Mouse (Mus musculus): ENCODE data around the gene Soga1. TPM values are rescaled to one million over a fixed set of nuclear protein-coding genes. Genes with fewer than 3 reads are reported as not detected.

The Soga1 gene
- polyA plus RNA-seq, 1 experiment = 4.6 TPM

DNA sequence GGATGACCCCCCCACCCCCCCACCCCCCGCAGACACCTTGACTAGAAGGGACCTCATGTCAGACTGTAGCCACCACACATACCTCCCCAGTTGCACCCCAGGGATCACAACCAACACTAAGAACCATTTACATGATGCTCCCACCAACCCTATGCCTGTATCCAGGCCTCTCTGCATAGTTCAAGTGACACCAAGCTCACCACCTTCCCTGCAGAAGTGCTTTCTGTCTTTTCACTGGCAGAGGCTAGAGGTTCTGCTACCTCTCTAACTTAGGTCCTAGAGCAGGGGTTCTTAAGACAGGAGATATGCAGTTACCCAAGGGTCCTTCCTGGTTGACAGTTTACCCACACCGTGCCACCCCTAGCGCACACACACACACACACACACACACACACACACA lies 3.8 kb downstream of the Soga1 start:
- no peak overlapping the region for H3K27ac ChIP-seq (ENCODE audit: insufficient read depth, low read depth, low read length)
- 61% methylated on average over 3 of the region's 3 CpGs for WGBS
- peaks cover 43% of the 10 kb centered on the region for H3K4me1 ChIP-seq (ENCODE audit: control insufficient read depth, insufficient read depth, insufficient read length, low read length)

DNA sequence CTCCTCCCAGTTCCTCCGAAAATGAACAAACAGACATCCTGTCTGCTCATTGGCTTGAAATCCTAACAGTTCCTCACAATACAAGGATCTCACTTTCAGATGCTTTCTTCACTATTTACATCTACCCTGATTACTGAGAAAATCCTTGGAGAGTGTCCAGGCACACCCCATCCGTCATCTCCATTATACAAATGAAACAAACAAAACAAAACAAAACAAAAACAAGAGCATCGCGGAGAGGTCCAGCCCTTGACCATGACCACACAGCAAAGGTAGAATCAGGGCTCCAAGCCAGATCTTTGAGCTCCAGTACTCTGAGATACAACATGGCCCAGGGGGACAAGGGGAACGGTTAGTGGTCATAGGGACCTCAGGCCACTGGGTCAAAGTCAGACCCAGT lies 4.3 kb downstream of the Soga1 start:
- Histone ChIP-seq H3K36me3 (ENCODE audit: control insufficient read depth, insufficient read depth, low read length) (no peaks in the 10 kb centered on the region), H3K4me1 (ENCODE audit: control insufficient read depth, insufficient read depth, insufficient read length, low read length) (peaks cover 46% of the 10 kb centered on the region), H3K27ac (ENCODE audit: insufficient read depth, low read depth, low read length) (no peak overlapping the region), H3K4me3 (ENCODE audit: low read depth, low read length) (no peak overlapping the region), H3K27me3 (ENCODE audit: control insufficient read depth, insufficient read depth, low read length) (peaks cover 22% of the 10 kb centered on the region)
- 75% methylated on average over 5 of the region's 5 CpGs for WGBS
- no peak for TF ChIP-seq CTCF (IDR thresholded peaks at IDR 0.05; ENCODE audit: extremely low read depth, insufficient read length, insufficient replicate concordance, low read depth, low read length)
- TF ChIP-seq POLR2A (IDR thresholded peaks at IDR 0.05; ENCODE audit: low read depth, low read length) = no peak

More for the DNA sequence above, 3.8 kb downstream of the Soga1 start:
- TF ChIP-seq POLR2A (IDR thresholded peaks at IDR 0.05; ENCODE audit: low read depth, low read length) (no peak), CTCF (IDR thresholded peaks at IDR 0.05; ENCODE audit: extremely low read depth, insufficient read length, insufficient replicate concordance, low read depth, low read length) (no peak)
- Histone ChIP-seq H3K36me3 (ENCODE audit: control insufficient read depth, insufficient read depth, low read length) (no peaks in the 10 kb centered on the region), H3K4me3 (ENCODE audit: low read depth, low read length) (no peak overlapping the region), H3K27me3 (ENCODE audit: control insufficient read depth, insufficient read depth, low read length) (peaks cover 22% of the 10 kb centered on the region)

DNA sequence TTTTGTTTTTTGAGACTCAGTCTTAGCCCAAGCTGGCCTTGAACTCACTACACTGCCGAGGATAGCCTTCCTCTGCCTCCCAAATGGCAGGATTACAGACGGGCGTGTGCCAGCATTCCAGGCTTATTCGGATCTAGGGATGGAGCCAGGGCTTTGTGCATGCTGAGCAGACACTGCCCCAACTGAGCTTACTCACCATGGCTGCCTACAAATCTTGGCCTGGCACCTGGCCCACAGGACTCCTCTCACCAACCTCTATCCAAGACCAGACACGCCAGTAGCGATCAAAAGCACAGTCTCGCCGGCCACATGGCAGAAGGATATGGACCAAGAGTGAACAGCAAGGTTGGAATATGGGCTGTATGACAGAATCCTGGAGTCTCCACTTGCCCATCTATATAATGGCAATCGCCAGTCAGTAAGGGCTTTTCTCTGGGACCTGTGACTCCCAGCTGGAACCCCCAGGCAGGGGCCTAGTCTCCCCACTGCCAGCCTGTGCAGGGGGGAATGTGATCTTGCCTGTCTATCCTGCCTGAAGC lies 4.8 kb downstream of the Soga1 start:
- peaks cover 51% of the 10 kb centered on the region for H3K4me1 ChIP-seq (ENCODE audit: control insufficient read depth, insufficient read depth, insufficient read length, low read length)
- TF ChIP-seq CTCF (IDR thresholded peaks at IDR 0.05; ENCODE audit: extremely low read depth, insufficient read length, insufficient replicate concordance, low read depth, low read length) = no peak
- H3K4me3 ChIP-seq (ENCODE audit: low read depth, low read length) = no peak overlapping the region
- peaks cover 19% of the 10 kb centered on the region for H3K27me3 ChIP-seq (ENCODE audit: control insufficient read depth, insufficient read depth, low read length)
- WGBS = 74% methylated on average over 9 of the region's 9 CpGs
- H3K36me3 ChIP-seq (ENCODE audit: control insufficient read depth, insufficient read depth, low read length) = no peaks in the 10 kb centered on the region
- H3K27ac ChIP-seq (ENCODE audit: insufficient read depth, low read depth, low read length) = no peak overlapping the region

DNA sequence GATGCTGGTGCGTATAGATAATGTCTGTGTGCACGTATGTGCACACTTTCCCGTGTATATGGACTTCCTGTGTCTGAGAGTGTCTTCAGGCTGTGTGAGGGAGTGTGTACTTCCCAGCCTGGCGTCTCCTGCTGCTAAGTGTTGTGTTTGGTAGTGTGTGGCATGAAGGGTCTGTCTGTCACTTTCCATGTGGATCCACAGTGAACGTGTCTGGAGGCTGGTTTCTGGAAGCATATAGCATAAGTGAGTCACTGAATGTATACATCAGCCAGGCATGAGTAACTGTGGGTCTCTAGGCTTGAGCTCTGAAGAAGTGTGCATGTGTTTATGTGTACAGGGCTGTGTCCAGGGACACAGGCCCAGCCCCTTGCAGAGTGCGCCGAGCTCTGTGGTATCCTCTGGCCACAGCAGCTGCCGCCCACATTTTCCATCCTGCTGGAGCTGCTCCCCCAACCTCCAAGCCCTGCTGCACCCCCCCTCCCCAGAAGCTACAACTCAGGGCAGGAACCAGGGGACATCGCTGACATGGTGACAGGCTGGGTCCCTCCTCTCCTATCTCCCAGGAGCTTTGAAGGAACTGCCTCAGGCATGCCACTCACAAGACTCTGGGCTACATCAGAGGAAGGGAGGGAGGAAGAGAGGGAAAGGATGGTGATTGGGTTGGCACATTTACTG lies 5.5 kb downstream of the Soga1 start:
- Histone ChIP-seq H3K27me3 (ENCODE audit: control insufficient read depth, insufficient read depth, low read length) (peaks cover 11% of the 10 kb centered on the region), H3K36me3 (ENCODE audit: control insufficient read depth, insufficient read depth, low read length) (no peaks in the 10 kb centered on the region), H3K4me3 (ENCODE audit: low read depth, low read length) (no peak overlapping the region), H3K4me1 (ENCODE audit: control insufficient read depth, insufficient read depth, insufficient read length, low read length) (peaks cover 58% of the 10 kb centered on the region), H3K27ac (ENCODE audit: insufficient read depth, low read depth, low read length) (0 out of 2 replicates have a peak overlapping the region, but pooled peaks have one; percentile 2)
- TF ChIP-seq CTCF (IDR thresholded peaks at IDR 0.05; ENCODE audit: extremely low read depth, insufficient read length, insufficient replicate concordance, low read depth, low read length) (no peak), POLR2A (IDR thresholded peaks at IDR 0.05; ENCODE audit: low read depth, low read length) (no peak)
- 73% methylated on average over 9 of the region's 9 CpGs for WGBS

DNA sequence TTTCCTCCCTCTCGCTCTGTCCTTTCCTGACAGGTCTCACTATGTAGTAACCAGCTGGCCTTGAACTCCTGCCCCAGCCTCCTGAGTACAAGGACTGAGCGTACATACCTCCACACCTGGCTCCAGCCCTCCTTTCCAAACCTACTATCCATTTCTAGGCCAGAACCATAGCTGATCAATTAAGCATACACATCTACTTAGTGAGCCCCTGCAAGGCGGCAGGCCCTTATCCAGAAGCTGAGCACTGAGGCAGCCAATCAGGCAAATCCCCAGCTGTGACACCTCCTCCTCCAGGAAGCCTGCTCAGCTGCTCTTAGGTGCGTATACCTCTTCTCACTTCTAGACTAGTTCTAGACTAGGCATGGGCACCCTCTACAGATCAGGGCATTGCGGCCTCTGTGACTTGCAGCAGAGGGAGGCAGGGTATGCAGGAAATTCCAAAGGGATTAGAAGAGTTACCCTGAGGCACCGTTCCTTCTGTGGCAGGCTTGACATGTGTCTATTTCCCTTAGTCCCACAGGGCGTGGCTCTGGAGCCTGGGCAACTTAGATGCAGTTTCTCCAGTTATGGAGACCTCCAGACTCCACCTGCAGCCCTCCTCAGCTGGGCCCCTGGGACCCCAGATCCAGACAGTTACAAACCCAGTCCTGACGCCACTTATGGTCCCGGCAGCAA lies 6.6 kb downstream of the Soga1 start:
- H3K4me3 ChIP-seq (ENCODE audit: low read depth, low read length) = no peak overlapping the region
- H3K27me3 ChIP-seq (ENCODE audit: control insufficient read depth, insufficient read depth, low read length) = peaks cover under 1% of the 10 kb centered on the region
- TF ChIP-seq POLR2A (IDR thresholded peaks at IDR 0.05; ENCODE audit: low read depth, low read length) (no peak), CTCF (IDR thresholded peaks at IDR 0.05; ENCODE audit: extremely low read depth, insufficient read length, insufficient replicate concordance, low read depth, low read length) (no peak)
- peak overlapping the region; percentile 2; the same call in 1 of the 2 replicates for H3K27ac ChIP-seq (ENCODE audit: insufficient read depth, low read depth, low read length)
- 76% methylated on average over 9 of the region's 9 CpGs for WGBS
- H3K4me1 ChIP-seq (ENCODE audit: control insufficient read depth, insufficient read depth, insufficient read length, low read length) = peaks cover 55% of the 10 kb centered on the region
- H3K36me3 ChIP-seq (ENCODE audit: control insufficient read depth, insufficient read depth, low read length) = no peaks in the 10 kb centered on the region

DNA sequence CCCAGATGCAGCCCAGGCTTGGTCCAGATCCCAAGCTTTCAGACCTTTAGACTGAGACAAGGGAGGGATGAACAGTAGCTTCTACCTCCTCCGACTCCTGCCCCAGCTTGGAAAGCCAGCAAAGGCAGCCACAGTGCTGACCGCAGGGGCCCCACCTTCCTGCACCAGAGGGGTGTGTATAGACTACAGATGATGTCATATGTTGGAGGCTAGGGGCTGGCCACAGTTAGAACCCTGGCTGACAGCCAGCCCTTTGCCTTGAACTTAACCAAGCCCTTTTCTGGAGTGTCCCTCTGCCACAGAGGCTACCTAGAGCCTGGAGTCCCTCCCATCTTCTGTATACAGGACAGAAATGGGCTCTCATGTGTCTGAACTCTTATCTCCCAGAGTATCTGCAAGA lies 7.5 kb downstream of the Soga1 start:
- Histone ChIP-seq H3K27ac (ENCODE audit: insufficient read depth, low read depth, low read length) (peak overlapping the region; percentile 72), H3K4me3 (ENCODE audit: low read depth, low read length) (no peak overlapping the region), H3K36me3 (ENCODE audit: control insufficient read depth, insufficient read depth, low read length) (no peaks in the 10 kb centered on the region), H3K27me3 (ENCODE audit: control insufficient read depth, insufficient read depth, low read length) (no peaks in the 10 kb centered on the region), H3K4me1 (ENCODE audit: control insufficient read depth, insufficient read depth, insufficient read length, low read length) (peaks cover 55% of the 10 kb centered on the region)
- WGBS = 17% methylated on average over 2 of the region's 2 CpGs
- TF ChIP-seq CTCF (IDR thresholded peaks at IDR 0.05; ENCODE audit: extremely low read depth, insufficient read length, insufficient replicate concordance, low read depth, low read length) (no peak), POLR2A (IDR thresholded peaks at IDR 0.05; ENCODE audit: low read depth, low read length) (no peak)

DNA sequence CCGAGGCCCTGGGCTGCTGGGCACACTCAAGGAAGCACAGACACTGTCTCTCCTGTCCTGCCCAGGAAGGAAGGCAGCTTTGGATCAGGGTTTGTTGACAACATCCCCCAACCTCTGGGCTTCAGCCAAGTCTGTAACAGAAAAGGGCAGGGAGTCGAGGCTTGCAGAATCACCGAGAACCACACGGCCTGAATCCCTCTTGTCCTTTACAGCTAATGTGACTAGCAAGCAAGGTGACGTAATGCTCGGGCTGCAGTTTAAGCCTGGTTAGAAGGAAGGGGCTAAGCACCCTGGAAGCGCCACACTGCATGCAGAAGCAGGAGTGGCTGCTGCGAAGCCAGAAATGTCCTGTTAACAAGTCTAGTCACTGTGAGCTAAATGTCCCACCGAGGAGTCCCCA lies 8.7 kb downstream of the Soga1 start:
- Histone ChIP-seq H3K27me3 (ENCODE audit: control insufficient read depth, insufficient read depth, low read length) (no peaks in the 10 kb centered on the region), H3K4me3 (ENCODE audit: low read depth, low read length) (no peak overlapping the region), H3K36me3 (ENCODE audit: control insufficient read depth, insufficient read depth, low read length) (no peaks in the 10 kb centered on the region), H3K4me1 (ENCODE audit: control insufficient read depth, insufficient read depth, insufficient read length, low read length) (peaks cover 54% of the 10 kb centered on the region), H3K27ac (ENCODE audit: insufficient read depth, low read depth, low read length) (peak overlapping the region; percentile 72)
- 42% methylated on average over 9 of the region's 9 CpGs for WGBS
- TF ChIP-seq POLR2A (IDR thresholded peaks at IDR 0.05; ENCODE audit: low read depth, low read length) (no peak), CTCF (IDR thresholded peaks at IDR 0.05; ENCODE audit: extremely low read depth, insufficient read length, insufficient replicate concordance, low read depth, low read length) (no peak)

Measured in small intestine, adult 2 months (tissue).